Mouse (Mus musculus) 3T3-L1 (cell line): ENCODE data around the gene Dock1.

ENCODE experiments used
- DNase-seq: peaks from one replicate; pipeline ENCODE4 v3.0.0-alpha.2; 2015; ENCODE audit warnings: low read depth, low spot score

The Dock1 gene

DNA sequence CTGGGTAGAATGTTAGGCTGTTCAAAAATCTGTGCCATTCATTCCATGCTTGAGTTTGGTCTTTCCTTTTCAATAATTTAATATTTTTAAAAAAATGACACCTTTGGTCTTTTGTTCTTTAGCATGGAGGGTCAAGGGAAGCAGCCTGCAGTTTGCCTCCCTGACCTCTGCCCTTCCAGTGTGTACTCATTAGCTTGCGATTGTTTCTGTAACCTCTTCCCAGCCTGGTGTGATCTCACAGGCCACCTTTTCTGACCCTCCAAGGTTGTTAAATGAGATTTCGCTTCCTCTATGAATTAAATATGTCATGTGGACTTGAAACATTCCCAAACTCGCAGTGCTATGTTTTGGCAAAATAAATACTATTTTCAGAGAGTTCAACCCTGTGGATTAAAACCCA lies 151.6 kb downstream of the Dock1 start:
- DNase-seq, result no peak

DNA sequence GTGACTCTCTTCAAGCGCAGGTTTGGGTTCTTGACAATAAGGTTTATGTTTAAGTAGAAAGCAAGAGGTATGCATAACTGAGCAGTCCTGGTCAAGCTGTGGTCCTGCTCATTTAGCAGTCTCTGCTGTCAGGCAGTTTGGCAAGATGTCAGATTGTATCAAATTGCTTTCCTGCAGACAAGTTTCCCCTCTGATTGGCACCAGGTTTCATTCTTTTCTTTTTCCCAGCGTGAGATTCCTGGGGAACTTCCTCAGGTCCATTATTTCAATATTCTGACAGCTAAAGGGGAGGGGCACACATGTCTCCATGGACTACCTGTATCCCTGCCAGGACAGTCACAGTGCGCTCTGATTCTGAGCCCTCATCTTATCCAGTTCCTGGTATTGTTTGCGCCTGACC lies 153.4 kb downstream of the Dock1 start:
- peak; percentile 41 for DNase-seq

DNA sequence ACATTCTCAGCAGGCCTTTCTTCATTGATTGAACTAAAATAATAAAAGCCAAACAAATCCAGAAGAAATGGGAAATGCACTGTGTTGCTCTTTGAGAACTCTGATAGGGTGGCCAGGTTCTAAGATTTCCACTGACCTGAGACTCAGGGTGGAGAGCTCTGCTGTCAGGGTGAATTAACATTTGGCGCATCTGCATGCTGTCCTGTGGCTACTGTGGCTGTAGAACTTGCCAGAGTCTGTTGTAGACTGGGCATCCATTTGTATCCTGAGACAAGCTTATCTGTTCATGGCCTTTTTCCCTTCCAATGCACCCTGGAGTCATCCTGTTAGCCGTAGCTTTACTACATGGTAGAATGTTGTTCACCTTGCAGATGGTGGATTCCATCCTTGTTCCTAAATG lies 169.6 kb downstream of the Dock1 start:
- no peak for DNase-seq

DNA sequence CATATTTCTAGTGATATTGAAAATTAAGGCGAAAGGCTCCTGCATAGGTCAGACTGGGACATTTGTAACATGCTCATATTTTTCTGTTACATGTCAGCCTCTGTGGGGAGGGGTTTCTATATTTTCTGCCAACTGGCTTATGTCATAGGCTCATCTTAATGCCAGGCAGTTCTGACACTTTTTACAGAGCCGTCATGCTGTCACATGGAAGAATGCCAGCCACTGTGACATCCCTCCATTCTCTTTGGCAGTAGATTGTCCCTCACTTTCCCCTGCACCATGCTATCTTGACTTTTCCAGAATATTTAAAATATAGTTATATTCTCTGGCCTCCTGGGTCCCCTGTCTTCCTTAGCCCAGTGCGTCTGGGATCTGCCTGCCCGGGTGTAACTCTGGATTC lies 172.3 kb downstream of the Dock1 start:
- DNase-seq, result no peak

DNA sequence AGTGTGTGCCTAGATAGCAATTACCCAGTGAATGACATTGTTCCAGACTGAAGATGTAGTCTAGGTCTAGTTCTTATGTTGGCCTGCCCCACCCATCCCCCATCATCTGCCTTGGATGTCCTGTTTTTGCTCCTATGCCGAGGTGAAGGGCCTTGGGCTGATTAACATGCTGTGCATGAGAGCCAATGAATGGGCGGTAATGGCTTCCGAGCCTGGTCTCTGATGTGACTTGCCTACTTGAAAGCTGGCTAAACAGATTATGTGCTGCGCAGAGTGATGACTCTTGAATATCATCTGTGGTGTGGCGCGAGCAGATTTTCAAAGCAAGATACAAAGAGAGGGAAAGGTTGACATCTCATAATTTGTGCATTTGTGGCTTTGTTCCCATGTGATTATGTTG lies 191.5 kb downstream of the Dock1 start:
- DNase-seq, result no peak

DNA sequence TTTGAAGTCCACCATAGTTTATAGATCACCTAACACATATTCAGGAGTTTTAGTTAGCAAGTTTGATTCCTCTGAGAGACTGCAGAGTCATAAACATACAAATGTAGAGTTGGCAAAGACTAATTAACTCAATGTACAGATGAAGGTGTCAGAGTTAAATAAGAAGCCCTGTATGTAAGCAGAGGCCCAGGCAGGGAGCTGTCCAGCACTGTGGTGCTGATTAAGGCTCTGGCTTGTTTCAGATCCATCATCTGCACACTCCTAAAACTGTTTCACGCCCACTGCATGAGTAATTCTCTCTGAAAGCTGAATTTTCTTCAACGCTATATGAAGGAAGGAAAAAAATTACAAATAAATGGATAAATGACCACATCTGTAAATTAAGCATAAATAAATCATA lies 193.7 kb downstream of the Dock1 start:
- DNase-seq, result peak; percentile 63

DNA sequence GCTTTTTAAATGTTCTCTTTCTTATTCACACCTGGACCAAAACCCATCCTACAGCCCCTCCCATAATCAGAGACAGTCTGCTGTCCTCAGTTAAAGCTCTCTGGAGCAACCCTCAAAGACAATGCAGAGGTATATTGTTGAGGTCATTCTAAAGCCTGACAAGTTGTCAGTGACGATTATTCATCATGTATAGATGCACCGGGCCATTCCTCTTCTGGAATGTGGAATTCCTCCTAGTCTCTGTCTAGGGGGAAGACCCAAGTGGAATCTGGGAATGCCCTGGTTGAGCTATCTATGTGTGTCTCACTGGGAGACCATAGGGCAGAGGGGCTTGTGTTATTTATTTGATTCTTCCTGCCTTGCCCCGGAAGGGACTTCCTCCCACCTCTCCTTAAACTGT lies 202.1 kb downstream of the Dock1 start:
- no peak for DNase-seq

DNA sequence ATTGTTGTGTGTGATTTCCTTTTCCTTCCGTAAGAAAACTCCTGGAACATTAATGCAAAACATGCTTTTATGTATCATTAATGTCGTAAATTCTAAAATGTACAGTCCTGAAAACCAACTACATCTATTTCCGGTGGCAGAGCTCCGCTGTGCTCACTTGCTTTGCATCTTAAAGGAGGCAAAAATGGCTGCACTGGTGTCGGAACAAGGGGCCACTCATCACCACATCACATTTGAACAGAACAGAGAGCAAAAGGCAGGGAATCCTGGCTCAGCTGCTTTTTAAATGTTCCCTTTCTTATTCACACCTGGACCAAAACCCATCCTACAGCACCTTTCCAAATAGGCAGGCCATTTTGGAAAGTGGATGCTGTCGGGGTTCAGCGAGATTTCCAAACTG lies 202.5 kb downstream of the Dock1 start:
- no peak for DNase-seq

DNA sequence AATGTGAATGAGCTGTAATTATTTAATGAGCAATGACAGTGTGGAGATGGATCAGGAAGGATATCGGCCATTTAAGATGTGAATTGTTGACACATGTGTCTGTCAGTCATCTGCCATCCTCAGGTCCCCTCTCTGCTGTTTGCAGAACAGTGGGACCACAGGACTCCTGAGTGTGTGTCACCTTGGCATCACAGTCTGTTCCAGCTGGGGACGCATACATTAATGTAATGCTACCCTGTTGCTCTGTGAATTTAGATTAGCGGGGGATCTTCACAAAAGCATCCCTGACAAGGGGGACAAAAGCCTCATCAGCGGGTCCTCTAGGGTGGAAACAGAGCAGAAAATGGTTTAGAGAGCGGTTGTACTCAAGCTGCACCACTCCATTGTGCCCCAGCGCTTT lies 208.5 kb downstream of the Dock1 start:
- no peak for DNase-seq

DNA sequence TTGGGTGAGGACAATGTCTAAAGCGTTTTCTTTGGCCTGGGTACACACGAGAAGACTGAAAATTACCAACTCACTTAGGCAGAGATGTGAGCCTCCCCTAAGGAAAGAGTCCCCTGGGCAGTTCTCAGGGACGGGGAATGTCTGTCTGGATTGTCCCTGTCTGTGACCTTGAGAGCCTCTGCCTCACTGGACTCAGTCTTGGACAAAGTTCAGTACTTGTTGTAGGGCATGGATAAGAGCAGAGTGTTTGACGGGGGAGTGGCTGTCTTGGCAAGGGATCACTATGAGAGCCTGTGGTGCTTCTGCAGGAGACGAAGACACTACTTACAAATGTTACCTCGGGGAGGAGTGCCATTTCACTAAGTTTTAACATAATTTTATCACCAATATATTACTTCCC lies 210.0 kb downstream of the Dock1 start:
- no peak for DNase-seq

DNA sequence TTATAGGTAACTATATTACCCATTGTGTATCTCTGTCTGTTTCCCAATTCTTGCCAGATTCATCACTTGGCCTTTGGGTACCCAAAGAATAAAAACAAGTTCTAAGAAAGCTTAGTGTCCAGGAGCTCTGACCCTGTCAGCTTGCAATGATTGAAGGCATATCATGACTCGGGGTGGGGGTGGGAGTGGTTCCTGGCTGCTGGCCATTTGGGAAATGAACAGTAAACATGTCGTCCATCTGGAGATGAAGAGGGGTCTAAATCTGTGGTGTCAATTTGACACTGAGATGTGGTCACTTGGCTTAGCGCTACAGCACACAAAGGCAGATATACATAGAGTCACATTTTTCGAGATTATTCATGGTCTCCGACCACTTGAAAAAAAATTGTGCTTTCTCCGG lies 213.1 kb downstream of the Dock1 start:
- no peak for DNase-seq

DNA sequence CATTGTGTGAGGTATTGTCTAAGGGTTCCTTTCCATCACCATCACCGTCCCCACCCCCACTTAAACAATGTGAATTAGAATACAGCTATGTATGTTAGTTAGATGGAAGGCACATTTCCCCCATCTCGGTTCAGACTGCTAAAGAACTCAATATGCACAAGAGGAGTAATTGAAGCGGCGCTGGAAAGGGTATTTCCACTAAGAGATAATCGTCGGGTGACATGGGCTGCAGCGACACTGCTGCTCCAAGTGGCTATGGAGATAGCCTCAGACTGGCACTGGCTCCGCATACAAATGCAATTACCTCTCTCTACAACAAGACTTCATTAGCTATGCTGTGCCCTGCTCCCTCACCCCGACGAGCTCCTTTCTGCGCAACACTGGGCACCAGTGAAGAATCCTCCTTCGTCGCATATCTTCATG lies 222.0 kb downstream of the Dock1 start:
- no peak for DNase-seq

DNA sequence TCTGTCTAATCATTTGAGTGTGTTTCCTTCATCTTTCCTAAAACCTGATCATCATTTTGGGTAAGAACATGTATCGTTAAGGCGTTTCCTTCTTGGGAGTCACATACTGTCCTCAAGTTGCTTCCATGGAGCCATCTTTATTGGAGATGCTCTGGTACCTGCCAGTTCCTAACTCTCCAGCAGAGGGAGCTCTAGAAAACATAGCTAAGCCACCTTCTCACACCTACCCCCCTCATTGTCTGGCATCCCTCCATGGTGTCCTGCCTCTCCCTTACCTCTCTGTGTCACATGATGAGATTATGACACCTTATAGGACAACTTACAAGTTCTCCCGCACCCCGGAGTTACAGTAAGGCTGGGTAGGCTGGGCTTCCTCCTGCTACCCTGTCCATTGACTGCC lies 222.5 kb downstream of the Dock1 start:
- DNase-seq, result peak; percentile 42

DNA sequence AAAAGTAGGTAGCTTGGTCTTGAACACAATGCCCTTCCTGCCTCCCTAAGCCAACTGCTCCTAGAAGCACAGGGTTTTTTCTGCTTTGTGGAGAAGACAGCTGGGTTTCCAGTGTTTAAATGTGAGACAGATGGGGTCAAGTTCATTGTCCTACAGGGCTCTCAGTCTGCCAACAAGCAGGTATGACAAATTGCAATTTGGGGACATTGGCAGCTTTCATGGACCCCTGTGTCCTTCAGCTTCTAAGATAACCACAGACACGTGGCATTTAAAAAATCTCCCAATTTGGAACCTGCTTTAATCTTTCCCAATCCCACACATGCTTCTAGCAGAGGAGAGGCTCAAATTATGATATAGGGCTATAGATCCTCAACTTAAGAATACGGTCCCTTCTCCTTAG lies 224.2 kb downstream of the Dock1 start:
- DNase-seq, result no peak

DNA sequence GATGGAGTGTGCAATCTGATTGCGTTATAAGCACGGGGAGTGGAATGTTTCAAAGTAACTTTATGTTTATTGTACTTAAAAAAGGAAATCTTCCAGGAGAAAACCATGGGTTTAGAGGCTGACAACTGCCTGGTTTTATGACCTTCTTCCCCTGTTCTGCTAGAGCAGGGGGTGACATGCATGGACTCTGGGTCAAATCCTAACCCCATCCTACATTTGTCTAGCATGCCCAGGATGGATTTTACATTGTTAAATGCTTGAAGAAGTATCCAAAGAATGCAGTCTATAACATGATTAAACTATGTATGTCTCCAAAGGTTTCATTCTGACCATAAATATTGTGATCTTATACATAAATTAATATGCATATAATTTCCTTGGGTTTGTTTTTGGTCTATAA lies 229.0 kb downstream of the Dock1 start:
- DNase-seq, result no peak

DNA sequence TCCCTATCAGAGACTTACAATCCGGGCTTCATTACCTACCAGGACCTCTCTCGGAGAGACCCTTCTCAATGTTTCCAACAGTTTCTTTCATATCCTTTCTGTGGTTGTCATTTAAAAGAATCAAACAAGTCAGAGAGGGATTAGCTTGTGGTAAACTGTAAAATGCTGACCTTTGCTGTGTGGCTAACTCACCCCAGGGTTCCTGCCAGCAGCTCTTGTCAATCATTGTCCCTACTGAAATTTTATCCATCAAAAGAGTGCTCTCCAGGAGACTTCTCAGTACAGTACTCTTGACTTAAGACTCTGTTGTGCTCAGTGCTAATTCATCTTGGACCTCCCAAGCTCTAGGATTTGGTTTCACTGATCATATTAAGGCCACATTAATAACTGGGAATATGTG lies 231.5 kb downstream of the Dock1 start:
- DNase-seq, result no peak

DNA sequence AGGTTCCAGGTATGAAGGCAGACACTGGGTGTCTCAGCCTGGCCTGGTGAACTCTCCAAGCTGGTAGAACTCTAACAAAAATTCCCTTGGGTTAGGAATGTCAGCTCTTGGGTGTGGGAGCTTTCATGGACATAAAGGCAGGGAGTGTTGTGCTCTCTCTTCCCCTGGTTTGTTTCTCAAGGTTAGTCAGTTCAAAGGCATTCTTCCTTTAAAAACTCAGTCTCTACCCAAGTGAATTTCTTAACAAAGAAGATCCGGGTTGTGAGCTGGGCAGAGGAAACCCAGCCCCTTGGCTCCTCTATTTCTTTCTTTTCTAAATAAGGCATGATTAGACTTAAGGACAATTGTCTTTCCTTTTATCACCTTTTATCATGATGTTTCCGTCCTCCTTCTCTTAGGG lies 261.4 kb downstream of the Dock1 start:
- no peak for DNase-seq

DNA sequence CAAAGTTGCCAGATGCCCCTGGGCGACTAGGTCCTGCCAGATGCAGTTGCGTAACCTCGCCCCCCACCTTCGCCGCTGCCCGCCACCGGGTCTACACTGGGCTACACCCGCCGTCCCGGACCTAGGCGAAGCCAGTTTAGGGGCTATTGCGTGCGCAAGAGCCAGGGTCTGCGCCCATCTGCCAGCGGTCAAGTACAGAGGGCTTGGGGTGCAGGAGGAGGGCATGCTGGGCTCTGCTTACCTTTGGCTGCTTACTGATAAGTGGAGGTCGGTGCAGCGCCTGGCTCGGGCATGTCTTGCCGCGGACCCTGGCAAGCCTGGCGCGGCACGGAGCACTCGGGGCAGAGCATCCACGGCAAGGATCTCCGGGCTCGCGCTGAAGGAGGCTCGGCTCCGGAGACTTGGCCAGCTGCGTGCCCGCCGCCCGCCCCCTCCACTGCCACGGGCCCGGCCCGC lies 267.0 kb downstream of the Dock1 start:
- DNase-seq, result no peak

DNA sequence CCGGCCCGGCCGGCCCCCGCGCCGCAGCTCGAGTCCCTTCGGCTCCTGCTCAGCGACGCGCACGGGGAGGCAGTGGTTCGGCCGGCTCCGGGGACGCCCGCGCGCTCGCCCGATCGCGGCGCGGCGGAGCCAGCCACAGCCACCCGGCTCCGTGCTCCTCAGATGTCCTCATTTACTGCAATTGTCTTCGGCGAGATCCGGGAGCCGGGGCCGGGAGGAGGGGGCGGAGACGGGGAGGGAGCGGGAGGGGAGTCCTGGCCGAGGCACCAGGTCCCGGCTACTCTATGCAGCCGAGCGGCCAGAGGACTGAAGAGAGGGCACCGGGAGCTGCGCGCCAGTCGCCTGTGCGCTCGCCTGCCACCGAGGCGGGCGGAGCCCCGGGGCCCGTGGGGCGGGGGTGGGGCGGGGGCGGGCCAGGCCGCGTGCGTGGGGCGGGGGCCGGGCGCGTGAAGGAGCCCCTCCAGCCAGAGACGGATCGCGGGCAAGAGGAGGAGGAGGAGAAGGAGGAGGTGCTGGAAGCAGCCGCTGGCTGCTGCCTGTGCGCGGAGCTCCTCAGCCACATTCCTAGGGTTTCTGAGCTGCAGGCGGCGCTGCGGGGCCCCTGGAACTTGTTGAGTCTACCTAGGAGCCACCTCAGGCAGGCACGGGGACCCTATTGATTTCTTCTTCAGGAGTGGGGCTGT lies 267.6 kb downstream of the Dock1 start, which contains the start of gene Fam196a:
Gene Fam196a, minus strand, starts transcription at position 504 of the 683 bp plus-strand sequence.
- no peak for DNase-seq

DNA sequence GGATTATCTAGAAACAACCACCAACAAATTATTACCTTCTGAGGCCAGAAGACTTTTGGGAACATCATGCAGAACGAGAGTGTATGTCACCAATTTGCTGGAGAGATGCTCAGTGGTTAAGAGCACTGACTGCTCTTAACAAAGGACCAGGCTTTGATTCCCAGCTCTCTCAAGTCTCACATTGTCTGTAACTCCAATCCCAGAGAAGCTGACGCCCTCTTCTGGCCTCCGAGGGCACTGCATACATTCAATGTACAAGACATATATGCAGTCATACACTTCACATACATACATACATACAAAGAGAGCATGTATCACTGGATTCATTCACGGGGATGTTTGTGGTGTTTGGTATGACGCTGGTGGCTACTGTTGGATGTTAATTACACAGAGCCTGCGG lies 271.4 kb downstream of the Dock1 start:
- DNase-seq, result no peak

DNA sequence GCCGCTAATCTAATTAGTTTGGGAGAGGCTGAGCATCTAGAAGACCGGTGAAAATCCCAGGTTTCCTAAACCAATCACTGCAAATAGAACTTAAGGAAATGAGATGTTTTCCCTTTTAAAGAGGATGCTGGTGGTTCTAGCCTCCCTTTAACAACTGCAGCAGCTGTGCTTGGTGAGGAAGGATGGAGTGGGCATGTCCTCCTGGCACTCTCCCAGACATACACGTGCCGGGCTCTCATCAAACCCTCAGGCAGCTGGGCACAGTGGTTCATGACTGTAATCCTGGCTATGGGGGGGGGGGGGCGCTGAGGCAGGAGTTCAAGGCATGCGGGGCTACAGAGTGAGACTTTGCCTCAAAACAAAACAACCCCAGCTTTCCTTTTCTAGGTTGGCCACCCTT lies 272.6 kb downstream of the Dock1 start:
- no peak for DNase-seq

DNA sequence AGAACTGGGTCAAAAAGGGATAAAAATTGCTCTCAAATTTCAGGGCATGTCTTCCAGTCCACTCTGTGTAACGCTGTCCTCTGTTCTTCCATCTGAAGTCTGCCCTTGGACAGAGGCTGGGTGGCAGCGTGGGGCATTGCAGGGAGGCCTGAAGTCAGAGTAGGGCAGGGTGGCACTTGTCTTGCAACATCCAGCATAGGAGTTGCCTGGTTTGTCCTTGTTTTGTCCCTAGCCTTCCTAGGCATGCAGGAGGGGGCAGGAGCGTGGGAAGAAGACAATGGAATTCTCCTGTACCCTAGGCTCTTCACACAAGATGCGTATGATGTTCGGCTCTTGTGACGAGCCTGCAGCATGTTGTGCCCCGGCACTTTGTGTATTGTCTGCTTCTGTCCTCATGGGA lies 273.2 kb downstream of the Dock1 start:
- no peak for DNase-seq

DNA sequence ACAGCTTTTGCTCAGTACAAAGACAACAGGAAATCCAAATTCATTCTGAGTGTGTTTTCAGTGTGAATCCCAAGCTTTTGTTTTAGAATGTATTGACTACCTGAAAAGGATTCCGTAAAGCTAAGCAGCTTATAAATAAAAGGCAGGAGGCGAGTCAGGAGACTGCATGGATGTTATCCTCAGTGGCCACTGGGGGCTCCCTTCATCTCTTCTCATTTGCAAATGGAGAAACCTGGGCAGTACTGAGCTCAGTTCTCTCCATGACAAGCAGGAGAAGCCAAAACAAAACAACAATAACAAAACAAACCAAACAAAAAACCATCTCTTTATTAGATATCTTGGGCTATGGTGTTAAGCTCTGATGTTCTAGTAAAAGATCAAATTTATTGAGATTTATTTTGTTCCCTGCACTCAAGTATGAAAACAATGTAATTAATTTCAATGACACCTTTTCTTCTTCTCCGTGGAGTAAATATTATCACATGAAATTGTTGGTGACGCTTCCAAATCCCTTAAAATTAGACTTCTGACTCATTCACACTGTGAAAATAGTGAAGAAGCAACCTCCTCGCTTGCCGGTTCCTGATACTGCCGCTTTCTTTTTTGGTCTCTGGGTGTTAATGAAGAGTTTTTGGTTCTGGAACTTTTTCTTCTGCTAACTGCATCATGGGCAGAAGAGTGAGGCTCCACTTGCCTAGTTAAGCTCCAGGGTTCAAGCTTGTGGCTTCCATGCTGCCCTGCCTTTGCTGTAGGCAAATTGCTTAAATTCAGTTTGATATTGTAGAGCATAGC lies 275.7 kb downstream of the Dock1 start:
- DNase-seq, result peak; percentile 4
